Mouse (Mus musculus) bone marrow macrophage, adult 2 months (primary cell): ENCODE measurements at regions not wholly inside any gene's neighbourhood (a gene's known extent, or its start where the extent isn't known, plus 50 kb on each side); places are given as distances from the start of the nearest gene placed in this dataset.

Experiments
- CTCF ChIP-seq: IDR thresholded peaks from 2 replicates; pipeline ENCODE4 v1.5.1; 2012; ENCODE audit warnings: low read depth, mild to moderate bottlenecking, low read length, moderate library complexity
- POLR2A ChIP-seq: IDR thresholded peaks from 2 replicates; pipeline ENCODE4 v1.6.1; 2012; ENCODE audit warnings: mild to moderate bottlenecking, low read depth, low read length, borderline replicate concordance

DNA sequence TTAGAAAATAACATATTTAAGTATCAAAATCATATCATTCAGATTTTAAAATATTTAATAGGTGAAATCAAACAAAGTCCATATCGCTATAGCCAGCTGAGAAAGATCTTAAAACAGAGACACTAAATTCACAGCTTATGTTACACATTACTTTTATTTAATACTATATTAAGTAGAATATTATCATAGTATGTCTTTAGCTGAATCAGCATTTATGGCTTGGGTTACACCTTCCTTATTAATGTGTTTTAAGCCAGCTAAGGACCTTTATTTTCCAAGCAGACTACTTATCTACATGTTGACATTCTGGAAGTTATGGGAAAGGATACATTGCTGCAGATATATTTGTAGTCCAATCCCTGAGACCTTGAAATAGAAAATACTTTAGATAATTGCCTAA lies 684.9 kb upstream of the Adgrl4 start:
- TF ChIP-seq POLR2A (no peak), CTCF (no peak)
